Mouse (Mus musculus): ENCODE data around the gene Olfr847.

Olfr847 gene

DNA sequence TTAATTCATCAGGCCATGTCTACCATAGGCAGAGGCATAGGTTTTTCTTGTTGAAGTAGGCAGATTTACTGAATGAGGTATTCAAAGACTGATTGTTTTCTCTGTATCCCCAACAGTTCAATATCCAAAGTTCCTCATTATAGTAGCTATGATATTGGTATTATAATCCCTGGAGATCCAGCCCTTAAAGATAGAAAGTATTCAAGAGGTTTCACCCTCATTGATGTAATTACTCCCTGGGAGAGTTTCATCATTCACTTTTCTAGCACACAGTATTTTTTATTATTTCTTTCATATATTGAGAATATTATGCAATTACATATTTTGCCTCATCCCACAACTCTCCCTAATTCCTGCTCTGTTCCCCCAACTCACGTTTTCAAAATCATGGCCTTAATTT, at the start of gene Olfr847:
Olfr847 (minus strand) TSS at position 101 of the 400 bp plus-strand sequence.
- in situ Hi-C loops (cut with MboI), result no loop called here

DNA sequence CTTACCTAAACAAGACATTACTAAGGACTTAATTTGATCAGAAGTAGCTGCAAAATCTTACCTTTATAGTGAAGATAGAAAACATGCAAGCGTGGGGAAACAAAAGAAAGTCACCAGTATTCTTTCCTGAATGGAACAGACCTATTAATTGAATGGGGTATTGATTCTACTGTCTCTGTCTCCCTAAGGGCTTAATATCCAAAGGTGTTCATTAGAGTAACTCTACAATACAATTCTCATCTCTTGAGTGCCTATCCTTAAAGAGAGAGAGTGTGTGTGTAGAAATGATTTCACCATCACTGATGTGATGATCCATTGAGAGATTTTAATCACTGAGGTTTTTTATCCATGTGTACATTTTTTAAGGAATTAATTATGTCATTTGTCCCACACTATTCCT, 14.6 kb downstream of the Olfr847 start, which contains the start of gene Olfr846:
Olfr846 (minus strand) TSS at position 101 of the 400 bp plus-strand sequence.
- in situ Hi-C loops (cut with MboI), result no loop called here

DNA sequence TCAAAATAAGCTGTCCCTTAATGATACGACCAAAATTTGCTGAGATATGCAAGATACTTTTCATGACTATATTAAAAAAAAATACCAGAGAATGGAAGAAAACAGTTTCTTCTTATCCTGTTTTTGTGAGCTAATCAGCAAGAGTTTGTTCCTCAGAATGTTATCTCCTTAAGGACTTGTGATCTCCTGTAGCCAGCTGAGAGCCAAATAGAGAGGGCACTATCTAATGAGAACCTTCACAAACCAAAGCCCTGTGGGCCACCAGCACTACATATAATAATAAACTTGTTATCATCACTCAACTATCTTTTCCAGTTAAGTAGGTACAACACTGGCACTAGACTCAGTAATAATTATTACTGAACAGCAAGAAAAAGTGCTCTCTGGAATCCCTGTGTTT, 42.3 kb downstream of the Olfr847 start, which contains the start of gene Olfr845:
Olfr845 (plus strand) TSS at position 301 of the 400 bp plus-strand sequence.
- in situ Hi-C loops (cut with MboI), result no loop called here

Data from mature B cell (primary cell).